Mouse (Mus musculus) testis, adult 2 months (tissue): ENCODE measurements around the gene Asb17.

Experiments used
- CTCF ChIP-seq: fragments of 200-500 bp; IDR thresholded peaks from 2 replicates; pipeline ENCODE4 v1.5.1; 2012; ENCODE audit warnings: low read depth, mild to moderate bottlenecking, inconsistent platforms, low read length, moderate library complexity; ENCODE audit not compliant: control insufficient read depth, insufficient read depth, insufficient replicate concordance
- POLR2A ChIP-seq: fragments of 200-500 bp; IDR thresholded peaks from 2 replicates; pipeline ENCODE4 v1.6.1; 2012; ENCODE audit warnings: low read depth, mild to moderate bottlenecking, inconsistent platforms, low read length, moderate library complexity; ENCODE audit not compliant: control insufficient read depth

DNA sequence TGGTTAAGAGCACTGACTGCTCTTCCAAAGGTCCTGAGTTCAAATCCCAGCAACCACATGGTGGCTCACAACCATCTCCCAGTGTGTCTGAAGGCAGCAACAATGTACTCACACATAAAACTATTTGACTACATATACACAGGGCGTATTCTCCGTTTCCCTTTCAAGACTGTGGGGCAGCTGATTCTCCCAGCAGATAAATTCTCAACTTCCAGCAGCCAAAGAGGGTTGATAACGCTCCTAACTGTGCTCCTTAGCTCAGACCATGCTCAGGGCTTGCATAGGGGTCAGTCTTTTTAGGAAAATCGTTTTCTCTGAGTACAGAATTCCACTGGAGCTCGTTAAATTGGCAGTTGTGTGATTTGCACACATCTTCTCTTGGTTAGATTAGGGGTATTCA, 43.3 kb upstream of the Asb17 start:
- TF ChIP-seq POLR2A (no peak), CTCF (no peak)
